Mouse (Mus musculus) frontal cortex, postnatal 10 days (tissue): Measurements from ENCODE around the gene Cenpf.
"Not testable (repeated sequence)": the region's sequence is repeated elsewhere in the genome, so short reads cannot be mapped to it uniquely, and the experiment has no call there.

Experiments used
- DNase-seq, 2 experiments: peaks; one replicate each; pipeline ENCODE4 v3.0.0; 2022; ENCODE audit warnings: low spot score in 2 of 2, mixed read lengths in 1 of 2

Cenpf gene

DNA sequence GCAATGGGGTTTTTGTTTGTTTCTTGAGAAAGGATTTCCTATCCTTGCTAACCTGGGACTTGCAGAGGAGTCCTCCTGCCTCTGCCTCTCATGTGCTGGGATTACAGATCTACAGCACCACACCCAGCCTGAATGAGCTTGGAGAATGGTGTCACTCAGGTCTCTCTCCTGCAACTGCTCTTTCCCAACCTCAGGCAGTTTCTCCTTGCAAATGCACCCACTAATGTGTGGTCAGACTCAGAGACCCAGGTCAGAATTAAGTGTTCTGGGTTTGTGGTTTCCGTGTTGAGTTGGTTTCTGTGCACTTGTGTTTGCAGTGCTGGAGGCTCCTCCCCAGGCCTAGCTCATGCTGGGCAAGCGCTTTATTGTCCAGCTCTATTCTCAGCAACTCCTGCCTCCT lies 6.5 kb upstream of the Cenpf start:
- no peak for DNase-seq

DNA sequence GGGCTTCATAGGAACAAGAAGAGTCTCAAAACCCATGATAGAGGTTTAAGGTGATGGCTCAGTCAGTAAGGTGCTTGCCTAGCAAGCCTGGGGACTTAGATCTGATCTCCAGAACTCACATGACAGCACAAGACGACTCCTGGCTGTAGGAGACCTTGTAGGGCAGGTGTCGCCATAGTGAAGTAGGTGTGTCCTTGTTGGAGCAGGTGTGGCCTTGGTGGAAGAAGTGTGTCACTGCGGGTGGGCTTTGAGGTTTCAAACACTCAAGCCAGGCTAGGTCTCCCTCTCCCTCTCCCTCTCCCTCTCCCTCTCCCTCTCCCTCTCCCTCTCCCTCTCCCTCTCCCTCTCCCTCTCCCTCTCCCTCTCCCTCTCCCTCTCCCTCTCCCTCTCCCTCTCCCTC lies 4.6 kb upstream of the Cenpf start:
- DNase-seq = not testable (repeated sequence)

DNA sequence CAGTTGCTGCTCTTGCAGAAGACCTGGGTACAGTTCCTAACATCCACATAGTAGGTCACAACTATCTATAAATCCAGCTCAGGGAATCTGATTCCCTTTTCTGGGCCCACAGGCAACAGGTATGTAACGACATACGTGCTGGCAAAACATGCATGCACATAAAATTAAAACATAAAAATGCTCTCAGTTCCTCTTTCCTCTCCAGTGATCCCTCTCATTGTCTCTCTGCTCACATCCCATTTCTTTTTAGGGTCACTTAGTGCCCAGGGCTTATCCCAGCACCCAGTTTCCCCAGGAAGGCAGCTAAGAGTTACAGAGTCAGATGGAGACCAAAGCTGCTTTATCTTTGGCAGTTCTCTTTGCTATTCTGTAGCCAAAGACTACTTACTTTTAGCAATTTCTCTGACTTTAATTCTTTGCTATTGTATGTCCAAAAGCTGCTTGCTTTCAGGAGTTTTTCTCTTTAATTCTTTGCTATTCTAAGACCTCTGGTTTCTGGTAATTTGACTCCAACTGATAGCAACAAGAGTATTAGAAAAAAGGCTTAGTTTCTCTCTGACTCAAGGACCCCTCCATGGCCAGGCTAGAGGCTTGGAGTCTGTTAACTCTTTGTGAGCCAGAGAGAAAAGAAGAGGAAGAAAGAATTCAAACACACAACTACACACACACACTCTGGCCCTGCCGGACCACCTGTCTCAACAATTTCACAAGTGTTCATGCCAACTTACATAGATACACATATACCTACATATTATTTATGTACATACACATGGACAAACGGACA lies 1.4 kb upstream of the Cenpf start:
- DNase-seq = no peak

DNA sequence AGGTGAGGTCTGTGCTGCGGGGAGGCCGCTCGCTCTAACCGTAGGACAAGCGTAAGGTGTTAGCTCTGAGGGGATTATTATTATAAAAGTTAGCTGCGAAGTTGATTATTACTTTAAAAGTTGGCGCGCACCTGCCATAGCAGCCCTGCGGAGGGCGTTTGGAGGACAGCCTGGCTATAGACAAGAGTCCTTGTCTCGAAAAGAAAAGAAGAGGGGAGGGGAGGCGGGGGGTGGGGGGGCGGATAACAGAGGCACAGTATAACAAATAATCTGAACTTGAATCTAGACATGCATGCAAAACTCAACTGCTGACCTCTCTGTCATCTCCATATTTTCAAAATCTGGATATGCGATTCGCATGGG lies 483 bp upstream of the Cenpf start:
- DNase-seq = no peak

DNA sequence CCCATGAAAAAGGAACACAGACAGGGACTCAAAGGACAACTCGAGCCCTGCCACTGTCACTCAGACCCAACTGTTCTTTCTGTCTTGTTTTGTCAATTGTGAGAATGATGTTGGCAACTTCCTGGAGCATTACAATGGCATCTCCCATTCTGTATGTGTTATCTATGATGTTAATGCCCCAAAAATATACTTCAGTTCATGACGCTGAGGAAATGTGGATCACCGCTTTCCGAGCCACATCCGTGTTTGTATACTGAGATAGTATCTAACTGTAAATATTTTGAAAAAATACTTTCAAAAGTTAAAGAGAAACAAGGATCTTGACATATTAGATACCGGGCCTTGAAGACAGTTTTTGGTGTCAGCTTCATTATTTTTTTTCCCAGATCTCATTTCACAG lies 1.9 kb downstream of the Cenpf start:
- no peak for DNase-seq

DNA sequence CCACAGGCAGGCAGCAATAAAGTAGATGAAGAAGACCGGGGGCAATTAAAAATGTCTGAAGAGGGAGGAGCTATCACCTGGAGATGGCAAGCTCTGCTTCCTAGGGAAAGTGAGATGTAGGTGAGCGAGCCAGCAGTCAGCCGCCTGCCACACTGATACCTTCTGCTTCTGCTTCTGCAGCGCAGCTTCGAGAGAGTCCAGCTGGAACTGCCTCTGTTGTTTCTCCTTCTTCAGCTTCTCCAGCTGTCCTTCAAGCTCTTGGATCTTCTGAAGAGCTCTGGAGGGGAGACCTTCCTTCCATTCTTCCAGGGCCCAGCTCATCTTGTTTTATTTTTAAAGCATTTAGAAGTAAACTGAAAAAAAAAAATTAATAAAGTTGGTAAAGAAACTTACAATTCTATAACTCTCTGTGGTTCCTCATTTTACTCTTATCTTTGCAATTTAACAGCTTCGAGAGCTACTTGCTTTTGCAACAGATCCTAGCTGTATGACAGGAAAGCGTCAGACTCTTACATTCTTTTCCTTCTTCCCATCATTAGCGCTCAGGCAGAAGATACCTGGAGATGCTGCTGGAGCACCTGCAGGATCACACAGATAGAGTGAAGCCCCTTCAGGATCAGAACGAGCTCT lies 3.0 kb downstream of the Cenpf start:
- no peak for DNase-seq

DNA sequence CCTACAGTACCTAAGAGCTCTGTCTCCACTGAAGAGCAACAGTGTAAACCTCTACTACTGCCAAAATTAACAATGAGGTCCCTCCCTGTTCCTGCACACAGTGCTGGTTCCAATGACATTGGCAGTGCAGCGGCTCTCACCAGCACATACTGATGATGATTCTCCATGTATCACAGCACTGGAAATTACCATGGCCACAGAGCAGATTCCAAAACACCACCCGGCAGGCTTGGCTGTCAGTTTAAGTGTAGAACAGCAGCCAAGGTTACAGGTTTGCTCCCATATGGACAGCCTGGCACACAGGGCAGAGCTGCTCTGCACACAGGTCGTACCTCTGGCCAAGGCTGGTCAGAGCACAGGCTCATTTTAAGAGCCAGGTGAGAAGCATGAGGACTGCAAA lies 8.3 kb downstream of the Cenpf start:
- DNase-seq = no peak

DNA sequence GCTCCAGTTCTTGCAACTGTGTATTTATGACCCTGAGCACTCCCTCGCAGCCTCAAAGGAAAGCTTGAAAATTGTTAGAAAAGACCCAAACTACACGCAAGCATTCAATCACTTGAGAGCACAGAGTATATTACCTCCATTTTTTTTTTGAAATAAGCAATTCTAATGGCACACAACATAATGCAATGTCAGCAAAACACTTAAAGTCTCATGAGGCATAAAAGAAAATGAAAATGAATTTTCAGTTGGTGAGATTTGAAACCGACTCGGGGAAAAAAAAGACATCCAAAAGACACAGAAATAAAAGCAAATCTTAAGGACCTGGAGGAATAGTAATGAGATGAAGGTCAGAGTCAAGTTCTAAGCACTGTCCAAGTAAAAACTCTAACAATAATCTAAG lies 11.9 kb downstream of the Cenpf start:
- DNase-seq = no peak

DNA sequence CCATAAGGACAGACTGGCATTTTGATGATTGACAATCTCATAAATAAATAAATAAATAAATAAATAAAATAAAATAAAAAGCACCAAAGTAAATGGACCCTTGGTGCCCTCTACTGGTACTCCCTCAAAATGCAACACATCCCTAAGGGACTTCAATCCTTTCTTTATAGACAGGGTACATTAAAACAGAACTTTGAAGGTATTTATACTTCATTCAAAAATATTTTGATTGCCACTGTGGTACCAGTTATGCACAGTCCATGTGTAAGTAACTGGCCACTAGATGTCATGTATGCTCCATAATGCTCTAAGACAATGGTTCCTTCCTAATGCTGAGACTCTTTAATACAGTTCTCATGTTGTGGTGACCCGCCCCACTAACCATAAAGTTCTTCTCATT lies 12.5 kb downstream of the Cenpf start:
- no peak for DNase-seq

DNA sequence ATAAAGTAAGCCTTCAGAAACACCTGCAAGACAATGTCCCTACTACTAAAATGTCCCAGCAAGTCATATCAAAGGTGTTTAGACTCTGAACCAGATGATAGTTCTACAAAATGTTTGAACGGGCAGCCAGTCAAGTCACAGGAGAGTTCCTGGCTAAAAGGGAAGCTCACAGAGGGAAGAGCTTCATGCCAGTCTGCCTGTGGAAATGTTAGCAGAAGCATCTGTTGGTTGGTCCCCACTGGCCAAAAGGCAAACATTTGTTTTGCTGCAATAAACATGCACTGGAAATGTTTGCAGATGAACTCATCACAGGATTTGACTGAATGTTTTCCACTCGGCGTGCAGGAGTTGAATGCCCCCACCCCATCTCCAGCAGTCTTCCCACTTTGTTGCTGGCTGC lies 21.9 kb downstream of the Cenpf start:
- DNase-seq = no peak

DNA sequence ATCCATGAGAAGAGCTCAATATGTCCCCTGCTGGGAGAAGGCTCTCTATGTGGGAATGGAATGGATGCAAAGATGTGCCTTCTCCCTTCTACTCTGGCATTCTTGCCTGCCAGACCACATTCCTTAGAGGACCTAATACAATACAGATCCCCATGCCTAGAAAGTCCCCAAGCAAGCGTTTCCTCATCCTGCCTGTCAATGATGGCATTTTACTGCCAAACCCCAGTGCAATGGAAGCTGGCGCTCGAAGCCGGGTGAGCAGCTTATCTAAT lies 23.1 kb downstream of the Cenpf start:
- DNase-seq = no peak

DNA sequence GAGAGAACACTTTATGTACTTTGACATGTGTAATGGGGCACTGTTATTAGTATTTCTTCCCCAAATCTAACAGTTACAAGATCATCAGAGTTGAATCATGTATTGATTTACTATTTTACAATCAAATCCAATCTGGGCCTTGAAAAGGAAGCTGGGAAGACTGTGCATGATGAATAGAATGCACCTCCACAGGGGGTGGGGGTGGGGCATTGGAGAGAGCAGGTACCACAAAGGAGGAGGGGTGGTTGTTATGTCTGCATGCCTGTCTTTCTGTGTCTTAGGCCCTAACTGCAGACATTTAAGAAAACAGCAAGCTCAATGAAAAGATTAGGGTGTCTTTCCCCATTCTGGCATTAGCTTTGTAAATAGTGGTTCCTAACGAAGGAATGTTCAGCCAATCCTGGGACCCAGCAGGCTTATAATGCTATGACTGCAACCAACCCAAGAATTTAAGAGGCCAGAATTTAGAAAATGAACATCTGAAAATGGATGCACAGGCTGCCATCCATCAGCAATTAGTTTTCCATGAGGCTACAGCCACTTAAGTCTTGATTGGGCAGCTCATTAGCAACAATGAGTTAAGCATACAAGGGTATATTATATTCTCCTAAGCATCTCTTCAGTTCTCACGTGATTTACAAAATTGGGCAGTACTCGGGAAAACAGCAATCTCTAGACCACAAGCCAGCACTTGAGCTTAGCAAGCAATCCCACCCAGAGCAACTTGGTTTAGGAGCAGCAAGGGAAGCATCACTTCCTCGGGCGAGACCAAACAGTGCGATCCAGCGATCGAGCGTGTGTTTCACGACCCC lies 23.6 kb downstream of the Cenpf start:
- no peak for DNase-seq

DNA sequence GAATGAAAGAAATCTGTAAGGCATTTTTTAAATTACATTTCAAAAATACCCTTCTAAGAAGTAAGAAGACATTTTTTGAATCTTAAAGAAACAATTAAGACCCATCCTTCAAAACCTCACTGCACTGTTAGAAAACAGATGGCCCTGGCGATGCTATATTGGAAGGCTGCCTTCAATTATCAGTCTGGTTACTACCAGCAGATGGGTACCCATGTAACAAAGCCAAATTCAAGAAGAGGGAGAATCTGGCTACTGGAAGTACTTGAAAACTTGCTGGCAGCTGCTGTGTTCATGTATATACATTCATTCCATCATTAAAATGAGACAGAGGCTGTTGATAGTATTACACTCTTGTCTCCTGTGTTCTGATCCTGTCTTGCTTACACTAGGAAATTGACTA lies 24.4 kb downstream of the Cenpf start:
- DNase-seq = no peak

DNA sequence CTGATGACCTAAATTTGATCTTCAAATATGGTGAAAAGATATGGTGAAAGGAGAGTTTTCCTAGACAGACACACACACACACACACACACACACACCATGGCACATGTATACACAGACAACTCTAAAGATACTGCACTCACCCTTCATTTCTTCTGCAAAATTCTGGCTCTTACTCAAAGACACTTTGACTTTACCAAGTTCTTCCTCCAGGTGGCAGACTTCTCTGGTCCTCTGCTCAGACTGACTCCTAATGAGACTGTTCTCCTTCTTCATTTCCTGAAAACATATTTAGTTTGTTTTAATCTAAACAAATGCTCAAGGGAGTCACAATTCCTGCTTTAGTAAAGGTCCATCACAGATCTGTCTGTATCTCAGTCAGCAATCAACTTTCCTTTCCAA lies 26.0 kb downstream of the Cenpf start:
- DNase-seq = no peak

DNA sequence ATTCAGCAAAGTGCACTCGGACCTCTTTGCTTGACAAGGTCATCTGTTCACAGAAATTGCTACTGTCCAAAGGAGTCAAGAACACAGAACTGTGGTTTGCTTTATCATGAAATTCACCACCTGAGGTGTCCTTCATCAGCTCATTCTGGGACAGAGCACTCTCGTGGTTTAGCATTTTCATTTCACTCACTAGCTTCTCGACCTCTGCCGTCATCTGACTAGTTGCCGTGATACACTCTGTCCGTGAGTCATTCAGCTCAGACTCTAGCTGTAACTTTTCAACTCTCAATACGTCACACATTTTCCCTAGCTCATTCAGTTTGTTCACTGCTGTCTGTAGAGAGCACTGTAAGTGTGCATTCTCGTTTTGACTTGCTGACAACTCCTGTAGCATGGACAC lies 30.5 kb downstream of the Cenpf start:
- no peak for DNase-seq

DNA sequence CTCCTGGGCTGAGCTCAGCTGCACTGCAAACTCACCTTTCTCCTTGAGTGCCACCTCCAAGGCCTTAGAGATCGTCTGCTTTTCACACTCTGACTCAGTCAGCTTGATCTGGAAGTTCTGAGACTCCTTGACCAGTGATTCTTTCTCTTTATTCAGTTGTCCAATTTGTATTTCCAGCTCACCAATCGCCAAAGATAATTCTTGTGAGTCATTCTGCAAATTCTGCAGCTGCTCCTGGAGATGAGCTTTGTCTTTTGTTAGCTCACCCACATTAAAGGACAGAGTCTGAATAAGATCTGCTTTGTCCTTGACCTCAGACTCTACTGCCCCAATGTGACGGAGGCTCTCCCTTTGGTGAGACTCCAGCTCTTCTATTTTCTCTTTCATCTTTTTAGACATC lies 34.1 kb downstream of the Cenpf start:
- DNase-seq = no peak

DNA sequence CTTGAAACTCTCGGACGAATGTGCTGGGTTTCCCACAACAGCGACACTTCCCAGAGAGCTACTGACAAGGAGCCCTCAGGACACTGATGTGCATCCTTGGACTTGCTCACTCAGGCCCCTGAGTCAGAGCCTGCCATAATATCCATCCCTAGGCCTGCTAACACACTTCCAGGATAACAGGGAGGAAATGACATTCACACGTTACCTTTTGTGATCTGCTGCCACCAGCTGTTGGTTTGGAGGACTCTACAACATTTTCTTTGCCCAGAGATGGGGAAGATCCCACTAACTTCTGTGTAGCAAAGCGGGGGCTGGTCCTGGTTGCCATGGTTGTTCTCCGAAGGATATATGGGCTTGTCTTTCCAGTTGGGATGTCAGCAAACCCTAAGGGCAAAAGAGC lies 41.3 kb downstream of the Cenpf start:
- DNase-seq = no peak

DNA sequence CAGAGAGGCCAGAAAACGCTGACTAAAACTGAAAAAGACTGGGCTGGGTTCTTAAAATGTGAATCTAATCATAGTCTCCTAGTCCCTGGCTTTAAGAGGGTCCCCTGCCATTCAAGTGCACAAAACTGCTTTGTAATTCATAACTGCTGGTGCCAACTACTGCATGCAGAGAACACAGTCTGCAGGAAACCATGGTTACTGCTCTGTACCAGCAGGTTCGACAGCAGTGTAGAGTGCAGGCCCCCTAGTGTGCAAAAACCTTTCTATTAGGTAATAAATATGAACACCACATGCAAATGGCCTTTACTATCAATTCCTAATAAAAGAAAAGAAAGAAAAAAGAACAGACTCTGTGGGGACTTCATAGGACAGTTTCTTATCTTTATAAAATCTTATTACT lies 42.5 kb downstream of the Cenpf start:
- DNase-seq = peak in 1 of 2 experiments; percentile 20

DNA sequence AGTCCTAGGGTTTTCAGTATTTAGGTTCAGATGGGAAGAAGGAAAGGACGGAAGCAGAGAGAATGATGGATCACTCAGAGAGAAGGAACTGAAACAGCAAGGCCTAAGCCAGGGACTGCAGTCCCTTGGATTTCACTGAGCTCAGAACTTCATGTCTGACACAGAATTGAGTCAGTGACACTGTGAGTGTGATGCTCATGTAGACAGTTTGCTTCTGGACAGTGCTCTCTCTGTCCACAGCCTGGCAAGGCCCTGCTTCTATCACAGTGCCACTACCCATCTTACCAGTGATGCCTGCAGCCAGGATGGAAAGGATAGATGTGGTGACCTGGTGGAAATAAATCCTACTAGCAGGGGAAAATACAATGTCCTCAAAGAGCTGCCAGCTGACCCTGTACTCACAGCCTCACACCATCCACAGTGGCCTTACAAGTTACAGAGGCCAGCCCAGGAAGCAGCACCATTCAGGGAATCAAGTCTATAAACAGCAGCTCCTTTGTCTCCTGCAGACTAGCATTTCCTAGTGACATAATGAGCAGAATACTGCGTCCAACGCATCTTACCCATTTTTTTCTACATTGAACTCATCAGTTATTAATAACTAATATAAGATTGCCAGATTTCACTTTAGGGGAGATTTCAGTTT lies 43.1 kb downstream of the Cenpf start:
- peak in 1 of 2 experiments; percentile 15 for DNase-seq

DNA sequence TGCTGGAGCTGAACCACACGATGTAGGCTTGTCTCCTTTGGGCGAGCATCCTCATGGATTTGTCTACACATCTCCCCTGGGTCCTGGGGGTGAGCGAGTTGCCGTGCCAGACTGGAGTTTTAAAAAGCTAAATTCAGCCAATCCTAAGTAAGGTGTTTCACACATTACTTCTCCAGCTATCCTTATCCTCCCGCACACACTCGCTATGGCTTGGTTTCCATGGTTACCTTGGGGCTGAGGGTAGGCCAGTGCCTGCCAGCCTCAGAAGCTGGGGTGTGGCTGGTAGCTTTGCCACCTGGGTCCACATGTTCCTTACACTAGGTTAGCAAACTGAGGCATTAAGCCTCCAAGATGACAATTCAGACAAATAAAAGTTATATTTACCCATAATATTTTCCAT lies 48.3 kb downstream of the Cenpf start:
- no peak for DNase-seq

DNA sequence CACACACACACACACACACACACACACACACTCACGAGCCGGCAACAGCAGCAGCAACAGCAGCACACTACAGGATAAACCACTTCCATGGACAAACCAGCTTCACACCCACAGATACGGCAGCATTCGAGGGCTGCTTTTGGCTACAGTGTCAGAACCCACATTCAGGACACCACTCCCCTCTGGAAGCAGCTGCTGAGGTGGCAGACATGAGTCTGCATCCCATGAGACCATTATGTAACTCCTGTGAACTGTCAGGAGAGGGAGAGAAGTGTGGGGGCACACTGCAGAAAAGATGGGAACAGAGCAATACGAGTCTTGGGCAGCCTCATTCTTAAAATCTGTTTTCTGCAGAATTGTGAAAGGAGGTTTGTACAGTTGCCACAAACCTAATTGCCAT lies 54.1 kb downstream of the Cenpf start:
- DNase-seq = no peak

DNA sequence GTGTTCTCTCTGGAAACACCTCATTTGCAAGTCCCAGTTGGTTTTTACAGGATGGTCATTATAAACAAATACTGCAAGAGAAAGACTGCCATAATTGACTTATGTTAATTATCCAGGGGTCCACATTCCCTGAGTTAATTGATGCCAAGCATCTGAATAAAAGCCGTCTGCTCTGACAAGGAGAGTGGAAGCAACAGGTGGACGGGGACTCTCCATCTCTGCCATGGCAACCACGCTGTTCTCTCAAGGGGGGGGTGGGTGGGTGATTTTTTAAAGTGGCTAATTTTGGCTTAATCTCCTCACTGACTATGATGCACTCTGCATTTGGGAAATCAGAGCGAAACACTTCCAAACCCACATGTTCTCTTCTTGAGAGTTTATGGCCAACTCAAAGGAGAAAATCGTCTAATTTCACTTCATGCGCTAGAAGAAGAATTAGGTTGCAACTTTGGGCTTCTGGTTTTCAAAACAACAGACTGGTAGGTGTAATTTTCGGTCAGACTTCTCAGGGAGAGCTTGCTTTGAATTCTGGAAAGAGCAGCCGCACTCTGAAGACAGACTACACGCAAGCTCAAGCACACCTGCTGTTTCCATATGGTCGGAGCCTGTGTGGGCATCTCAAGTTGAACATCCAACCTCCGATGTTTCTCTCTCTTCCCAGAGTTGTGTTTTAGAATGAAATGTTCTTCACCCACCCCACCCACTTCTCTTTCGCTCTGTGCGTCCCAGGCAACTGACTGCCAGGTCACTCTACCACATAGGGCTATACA lies 55.8 kb downstream of the Cenpf start:
- DNase-seq = peak in 1 of 2 experiments; percentile 21
